Mouse (Mus musculus) neural tube, embryonic 14.5 days (tissue): ENCODE measurements at regions not wholly inside any gene's neighbourhood (a gene's known extent, or its start where the extent isn't known, plus 50 kb on each side); places are given as distances from the start of the nearest gene placed in this dataset.

Experiments used
- ATAC-seq: fragments of 200-750 bp; cut with Nextera tagmentation; 2 replicates; pipeline ENCODE4 v1.8.0; 2017; ENCODE audit warnings: low read depth, mild to moderate bottlenecking, moderate TSS enrichment, moderate library complexity
- H3K27ac ChIP-seq: fragments of 300-500 bp; sonication (generic); 2 replicates; pipeline ENCODE4 v1.5.1; 2014; ENCODE audit warnings: low read depth, mild to moderate bottlenecking, control low read depth, low read length, moderate library complexity, mixed read lengths
- H3K27me3 ChIP-seq: fragments of 300-500 bp; sonication (generic); 2 replicates; pipeline ENCODE4 v1.6.1; 2014; ENCODE audit warnings: low read length; ENCODE audit not compliant: control insufficient read depth, insufficient read depth
- H3K36me3 ChIP-seq: fragments of 300-500 bp; sonication (generic); 2 replicates; pipeline ENCODE4 v1.6.1; 2014; ENCODE audit warnings: low read length, mixed read lengths; ENCODE audit not compliant: control insufficient read depth, insufficient read depth
- H3K4me1 ChIP-seq: fragments of 300-500 bp; sonication (generic); 2 replicates; pipeline ENCODE4 v1.6.1; 2014; ENCODE audit warnings: low read length; ENCODE audit not compliant: control insufficient read depth, insufficient read depth
- H3K4me2 ChIP-seq: fragments of 300-500 bp; sonication (generic); 2 replicates; pipeline ENCODE4 v1.6.1; 2014; ENCODE audit warnings: mild to moderate bottlenecking, low read depth, low read length, control low read depth
- H3K4me3 ChIP-seq: fragments of 300-500 bp; sonication (generic); 2 replicates; pipeline ENCODE4 v1.5.1; 2014; ENCODE audit warnings: low read depth, low read length, control low read depth, mixed read lengths
- H3K9ac ChIP-seq: fragments of 300-500 bp; sonication (generic); replicated peaks from 2 replicates; pipeline ENCODE4 v1.6.1; 2014; ENCODE audit warnings: low read depth, mild to moderate bottlenecking, control low read depth, low read length, mixed read lengths
- H3K9me3 ChIP-seq: fragments of 300-500 bp; sonication (generic); 2 replicates; pipeline ENCODE4 v1.6.1; 2016; ENCODE audit warnings: low read length; ENCODE audit not compliant: control insufficient read depth
- WGBS: fragments of 180-500 bp; shearing (Covaris S2); extraction: QIAGEN DNeasy Blood & Tissue Kit; methylation state at CpG from one replicate; pipeline ENCODE4 v1.1.7; 2014; 5-methylcytosine and 5-hydroxymethylcytosine counted together

- no peak overlapping the region for H3K27ac ChIP-seq
- H3K9ac ChIP-seq, result no peak overlapping the region
- H3K9me3 ChIP-seq, result no peaks in the 10 kb centered on the region
- no peak overlapping the region for H3K4me2 ChIP-seq
- no peaks in the 10 kb centered on the region for H3K4me1 ChIP-seq
- no peaks in the 10 kb centered on the region for H3K27me3 ChIP-seq
- no peaks in the 10 kb centered on the region for H3K36me3 ChIP-seq
- ATAC-seq, result peak; percentile 54; the same call in 1 of the 2 replicates
- WGBS, result 14% methylated on average over 1 of the region's 1 CpGs
- H3K4me3 ChIP-seq, result no peak overlapping the region
These were observed 1299.9 kb upstream of the Pcdh17 start for GRCm38 (mm10) chr14:83143488-83143887.

GRCm38 (mm10) chr14:83154816-83155215 is 1288.5 kb upstream of the Pcdh17 start:
- Histone ChIP-seq H3K9me3 (no peaks in the 10 kb centered on the region), H3K4me2 (no peak overlapping the region), H3K27ac (no peak overlapping the region), H3K9ac (no peak overlapping the region), H3K27me3 (no peaks in the 10 kb centered on the region), H3K4me1 (no peaks in the 10 kb centered on the region), H3K4me3 (no peak overlapping the region), H3K36me3 (no peaks in the 10 kb centered on the region)
- ATAC-seq, result peak; percentile 78
